Mouse (Mus musculus) stomach, postnatal 0 days (tissue): ENCODE results near the gene Gm15448.
"Not testable (repeated sequence)": the region's sequence is repeated elsewhere in the genome, so short reads cannot be mapped to it uniquely, and the experiment has no call there.

Experiments used
- CTCF ChIP-seq: IDR thresholded peaks from 2 replicates; pipeline ENCODE4 v1.5.1; 2016; ENCODE audit warnings: antibody characterized with exemption, low read depth, mild to moderate bottlenecking, moderate library complexity
- EP300 ChIP-seq: optimal IDR thresholded peaks from 2 replicates; pipeline ENCODE3; 2016; ENCODE audit warnings: antibody characterized with exemption

GRCm38 (mm10) chr7:3830633-3831032, 5.1 kb upstream of the Gm15448 start:
- not testable (repeated sequence) for TF ChIP-seq CTCF, EP300
